Mouse (Mus musculus) adrenal gland, postnatal 4 days (tissue): ENCODE measurements around the gene Vipr1. TPM values are rescaled to one million over a fixed set of nuclear protein-coding genes. Genes with fewer than 3 reads are reported as not detected.
"Not testable (repeated sequence)": the region's sequence is repeated elsewhere in the genome, so short reads cannot be mapped to it uniquely, and the experiment has no call there.

Experiments used
- DNase-seq, 2 experiments: peaks; one replicate each; pipeline ENCODE4 v3.0.0; 2021 to 2022; ENCODE audit warnings: low spot score in 2 of 2, mixed read lengths in 2 of 2
- long read RNA-seq, 2 experiments: library from polyadenylated mRNA; stranded (forward); transcript quantifications; one replicate each; pipeline ENCODE4 v2.0.0; 2021
- total RNA-seq, 2 experiments: library from RNA; stranded (reverse); gene quantifications; 2 replicates each; pipeline ENCODE4 v1.2.3; 2021

Vipr1 gene
- 1 to 10 TPM in 1 of 2 experiments, under 1 TPM in 1; 0.64 to 1.7 TPM for total RNA-seq
- long read RNA-seq, experiment 1, partial matches to known transcripts = 0 of 1 reads
- long read RNA-seq, experiment 1, other reads (novel, unspliced or antisense) = 1 of 1 reads
- long read RNA-seq, experiment 2 = 0 reads

DNA sequence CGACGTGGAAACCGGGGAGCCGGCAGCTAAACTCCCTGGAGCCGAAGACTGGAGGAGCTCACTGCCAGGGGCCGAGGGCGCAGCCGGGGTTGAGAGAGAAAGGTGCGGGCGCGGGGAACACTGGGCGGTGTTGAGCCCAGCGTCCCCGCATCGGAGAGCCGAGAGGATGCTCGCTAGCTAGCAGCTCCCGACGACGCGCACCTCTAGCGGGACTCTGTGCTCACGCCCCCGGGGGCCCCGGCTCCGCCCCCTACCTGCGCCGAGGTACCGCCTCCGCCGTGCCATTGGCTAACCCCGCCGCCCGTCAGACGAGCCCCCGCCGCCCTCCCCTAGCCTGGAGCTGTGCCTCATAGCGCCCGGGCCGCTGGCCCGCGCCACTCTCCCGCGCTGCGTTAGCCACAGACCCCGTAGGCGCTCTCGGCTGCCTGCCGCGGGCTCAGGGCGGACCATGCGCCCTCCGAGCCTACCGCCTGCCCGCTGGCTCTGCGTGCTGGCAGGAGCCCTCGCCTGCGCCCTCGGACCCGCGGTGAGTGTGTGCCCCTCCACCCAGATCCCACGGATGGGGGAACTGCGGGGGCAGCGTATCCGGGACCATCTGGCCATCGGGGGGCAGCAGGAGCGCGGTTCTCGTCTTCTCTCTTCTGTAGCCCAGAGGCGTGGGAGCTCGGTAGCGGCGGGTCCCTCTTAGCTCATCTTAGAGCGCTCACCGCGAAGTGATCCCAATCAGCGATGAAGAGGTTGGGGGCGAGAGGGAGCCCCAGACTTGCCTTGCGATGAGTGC lies at the start of gene Vipr1:
Gene Vipr1 (plus strand): TSS at position 316 of the 781 bp plus-strand sequence.
- no peak for DNase-seq

DNA sequence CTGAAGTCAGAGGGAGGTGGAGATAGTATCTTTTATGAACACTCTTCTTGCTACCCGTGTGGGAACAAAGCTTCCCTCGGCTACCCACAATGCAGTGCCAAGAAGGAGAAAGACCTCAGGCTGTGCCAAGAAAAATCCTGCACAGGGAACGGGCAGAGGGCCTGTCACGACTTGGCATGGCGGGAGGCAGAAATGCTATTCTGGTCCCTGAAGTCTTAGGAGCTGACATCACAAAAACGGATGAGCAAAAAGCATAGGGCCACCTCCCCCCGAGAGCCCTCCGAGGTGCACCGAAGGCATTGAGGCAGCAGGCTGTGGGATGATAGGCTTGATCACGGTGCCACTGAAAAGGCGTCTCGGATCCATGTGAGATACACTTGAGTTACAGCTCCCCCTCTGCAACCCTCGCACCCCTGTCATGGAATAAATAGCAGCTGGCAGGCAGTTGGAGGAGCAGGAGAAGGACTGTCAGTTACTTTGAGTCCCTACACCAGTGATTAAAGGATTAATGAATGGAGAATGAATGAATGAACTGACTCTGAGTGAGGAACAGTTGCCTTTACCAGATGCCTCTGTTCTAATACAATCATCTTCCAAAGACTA lies 49.5 kb upstream of the Vipr1 start:
- DNase-seq = no peak

DNA sequence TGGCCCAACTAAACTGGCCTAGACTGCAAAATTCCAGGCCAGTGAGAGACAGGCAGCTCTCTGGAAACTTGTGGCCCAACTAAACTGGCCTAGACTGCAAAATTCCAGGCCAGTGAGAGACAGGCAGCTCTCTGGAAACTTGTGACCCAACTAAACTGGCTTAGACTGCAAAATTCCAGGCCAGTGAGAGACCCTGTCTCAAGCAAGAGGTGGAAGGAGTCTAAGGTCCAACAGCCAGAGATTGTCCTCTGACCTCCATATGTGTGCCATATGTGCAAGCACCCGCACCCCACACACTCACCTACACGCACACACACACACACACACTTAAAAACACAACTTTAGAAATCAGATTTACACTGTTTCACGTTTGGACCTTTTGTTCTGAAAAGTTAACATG lies 48.7 kb upstream of the Vipr1 start:
- not testable (repeated sequence) for DNase-seq

DNA sequence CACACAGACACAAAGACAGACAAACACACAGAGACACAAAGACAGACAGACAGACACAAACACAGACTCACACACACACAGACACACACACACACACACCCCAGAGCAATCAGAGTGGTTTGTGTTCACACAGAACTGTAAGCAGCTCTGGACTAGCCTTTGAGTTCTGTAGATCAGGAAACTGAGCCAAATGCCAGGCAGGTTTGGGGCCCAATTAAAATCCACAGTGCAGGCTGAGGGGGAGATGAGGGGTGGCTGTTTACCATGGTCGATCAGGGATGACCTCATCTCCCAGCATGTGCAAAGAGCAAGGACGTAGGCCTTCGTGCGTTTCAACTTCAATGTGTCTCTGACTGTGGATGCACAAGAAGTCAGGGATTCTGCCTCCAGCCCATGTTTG lies 47.7 kb upstream of the Vipr1 start:
- no peak for DNase-seq

DNA sequence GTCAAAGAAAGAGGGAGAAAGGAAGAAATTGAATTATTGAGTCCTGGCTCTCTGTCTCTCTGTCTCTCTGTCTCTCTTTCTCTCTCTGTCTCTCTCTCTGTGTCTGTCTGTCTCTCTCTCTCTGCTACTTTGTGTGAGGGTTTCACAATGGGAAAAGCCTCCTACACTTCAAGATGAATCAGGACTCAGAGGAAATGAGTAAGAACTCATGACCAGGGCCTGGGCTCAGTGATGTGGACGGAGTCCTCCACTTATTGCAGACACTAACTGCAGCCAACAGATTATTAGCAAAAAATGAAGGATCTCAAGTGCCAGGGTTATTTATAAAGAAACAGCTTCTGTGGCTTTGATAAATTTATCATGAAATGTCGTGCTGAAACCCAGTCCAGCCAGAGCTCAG lies 44.4 kb upstream of the Vipr1 start:
- DNase-seq = no peak

DNA sequence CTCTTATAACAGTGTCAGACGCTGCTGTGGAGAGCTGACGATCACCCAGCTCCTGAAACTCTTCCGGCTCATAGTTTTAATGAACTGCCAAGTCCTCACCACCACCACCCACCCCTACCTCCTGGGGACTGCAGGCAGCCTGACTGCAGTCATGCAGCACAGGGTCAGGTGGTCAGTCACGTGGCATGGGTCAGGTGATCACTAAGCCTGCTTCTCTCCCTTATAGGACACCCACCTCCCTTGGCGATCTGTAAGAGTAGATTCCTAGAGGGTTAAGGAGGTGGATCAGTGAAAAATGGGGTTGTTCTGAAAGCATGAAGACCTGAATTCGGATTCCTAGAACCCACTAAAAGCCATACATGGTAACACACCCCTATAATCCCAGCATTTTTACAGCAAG lies 43.0 kb upstream of the Vipr1 start:
- no peak for DNase-seq

DNA sequence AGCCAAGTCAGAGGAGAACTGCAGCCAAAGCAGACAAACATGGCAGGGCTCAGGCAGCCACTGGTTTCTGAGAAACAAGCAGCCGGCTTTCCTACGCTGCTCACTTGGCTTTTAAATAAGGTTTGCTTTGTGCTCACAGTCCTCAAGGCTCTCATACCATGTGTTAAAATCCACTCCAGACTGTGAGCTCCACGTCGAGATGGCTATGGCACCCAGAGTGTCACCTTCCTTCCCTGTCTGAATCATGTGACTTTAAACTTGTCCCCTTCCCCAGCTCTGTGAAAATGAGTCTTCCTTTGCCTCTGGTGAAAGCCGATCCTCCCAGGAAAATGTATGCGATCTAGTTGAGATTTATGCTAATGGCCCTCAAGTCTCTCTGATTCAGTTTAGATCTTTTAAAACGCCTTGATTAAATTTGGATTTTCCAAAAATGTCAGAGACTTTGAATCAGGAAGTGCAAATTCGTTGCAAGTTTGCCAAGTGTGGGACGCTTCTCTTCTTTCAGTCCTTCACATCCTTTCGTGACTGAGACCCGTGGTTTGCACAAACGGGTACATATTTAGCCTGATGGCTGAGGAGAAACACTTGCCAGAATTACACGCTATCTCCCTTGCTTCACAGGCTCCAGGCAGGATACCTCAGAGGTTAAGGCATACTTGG lies 42.2 kb upstream of the Vipr1 start:
- no peak for DNase-seq

DNA sequence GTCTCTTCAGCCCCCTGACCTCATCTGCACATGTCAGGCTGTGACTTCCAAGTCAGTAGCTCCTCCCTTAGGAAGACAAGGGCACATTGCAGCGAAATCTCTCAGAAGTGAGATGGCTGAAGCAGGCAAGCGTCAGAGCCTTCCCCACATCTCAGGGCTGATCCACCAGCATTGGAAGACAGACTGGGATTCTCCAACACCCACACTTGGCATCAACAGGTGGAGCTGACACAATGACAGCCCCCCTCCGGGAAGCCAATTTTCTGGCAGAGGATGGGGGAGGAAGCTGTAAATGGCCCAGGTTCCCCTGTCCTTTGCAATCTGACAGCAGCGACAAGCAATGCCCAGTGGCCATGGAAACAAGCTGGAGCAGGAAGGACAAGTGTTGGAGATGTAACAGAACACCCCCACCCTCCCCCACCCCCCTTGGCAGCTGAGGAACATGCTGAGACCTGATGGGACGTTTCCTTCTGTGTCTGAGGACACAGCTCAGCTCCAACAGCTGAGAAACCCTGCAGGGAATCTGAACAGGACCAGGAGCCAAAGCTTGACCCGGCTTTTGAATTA lies 41.6 kb upstream of the Vipr1 start:
- DNase-seq = no peak

DNA sequence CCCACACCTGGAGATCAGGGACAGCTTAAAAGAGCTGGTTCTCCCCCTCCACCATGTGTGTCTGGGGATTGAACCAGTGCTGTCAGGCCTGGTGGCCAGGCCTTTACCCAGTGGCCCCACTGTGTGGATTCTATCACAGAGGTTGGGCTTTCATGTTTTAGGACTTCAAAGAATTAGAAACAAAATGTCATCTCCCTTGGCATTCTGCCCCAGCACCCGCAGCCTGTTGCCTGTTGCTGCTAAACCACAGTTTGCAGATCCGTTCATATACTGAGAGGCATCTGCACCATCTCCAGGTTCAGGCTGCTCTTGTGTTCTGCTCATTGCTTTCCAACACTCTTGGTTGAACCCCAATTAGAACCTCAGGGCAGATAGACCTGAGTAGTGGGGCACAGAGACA lies 40.1 kb upstream of the Vipr1 start:
- no peak for DNase-seq

DNA sequence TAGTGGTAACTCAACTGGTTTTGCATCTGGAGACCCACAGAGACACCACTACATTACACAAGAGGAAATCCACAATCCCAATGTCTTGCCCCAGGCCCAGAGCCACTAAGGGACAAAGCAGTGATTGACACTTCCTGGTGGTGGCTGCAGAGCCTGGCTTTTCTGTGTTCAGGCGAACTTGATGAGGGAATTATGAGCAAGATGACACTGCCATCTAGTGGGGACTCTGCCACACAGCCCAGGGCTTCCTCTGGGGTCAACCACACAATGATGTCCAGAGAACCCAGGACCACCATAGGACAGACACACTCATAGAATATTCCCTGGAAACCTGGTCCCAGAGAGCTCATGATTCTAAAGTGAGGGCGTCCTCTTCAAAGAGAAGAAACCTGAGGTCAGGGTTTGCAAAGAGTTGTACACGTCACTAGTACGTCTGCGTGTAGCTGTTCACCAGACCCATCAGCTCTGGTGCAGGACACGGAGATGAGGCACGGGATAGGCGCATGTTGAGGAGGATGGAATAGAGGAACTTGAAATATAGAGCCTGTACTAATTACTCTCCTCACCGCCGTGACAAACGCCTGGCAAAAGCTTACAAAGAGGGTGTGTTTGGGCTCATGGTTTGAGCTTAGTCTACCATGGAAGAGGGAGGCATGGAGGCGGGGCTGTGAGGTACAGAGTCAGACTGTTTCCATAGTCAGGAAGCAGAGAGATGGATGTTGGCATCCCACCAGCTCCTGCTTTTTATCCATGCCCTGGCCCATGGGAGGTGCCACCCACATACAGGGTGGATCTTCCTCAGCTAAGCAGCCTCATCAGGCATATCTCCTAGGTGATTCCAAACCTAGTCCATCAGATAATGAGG lies 36.9 kb upstream of the Vipr1 start:
- peak; percentile 28 to 37 for DNase-seq

DNA sequence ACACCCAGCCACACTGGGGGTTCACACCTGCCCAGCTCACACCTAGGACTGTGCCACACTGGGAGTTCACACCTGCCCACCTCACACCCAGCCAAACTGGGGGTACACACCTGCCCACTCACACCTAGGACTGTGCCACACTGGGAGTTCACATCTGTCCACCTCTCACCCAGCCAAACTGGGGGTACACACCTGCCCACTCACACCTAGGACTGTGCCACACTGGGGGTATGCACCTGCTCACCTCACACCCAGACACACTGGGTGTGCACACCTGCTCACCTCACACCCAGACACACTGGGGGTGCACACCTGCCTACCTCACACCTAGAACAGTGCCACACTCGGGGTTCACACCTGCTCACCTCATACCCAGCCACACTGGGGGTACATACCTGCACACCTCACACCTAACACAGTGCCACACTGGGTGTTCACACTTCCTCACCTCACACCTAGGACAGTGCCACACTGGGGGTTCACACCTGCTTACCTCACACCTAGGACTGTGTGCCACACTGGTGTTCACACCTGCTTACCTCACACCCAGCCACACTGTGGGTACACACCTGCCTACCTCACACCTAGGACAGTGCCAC lies 35.9 kb upstream of the Vipr1 start:
- no peak for DNase-seq

DNA sequence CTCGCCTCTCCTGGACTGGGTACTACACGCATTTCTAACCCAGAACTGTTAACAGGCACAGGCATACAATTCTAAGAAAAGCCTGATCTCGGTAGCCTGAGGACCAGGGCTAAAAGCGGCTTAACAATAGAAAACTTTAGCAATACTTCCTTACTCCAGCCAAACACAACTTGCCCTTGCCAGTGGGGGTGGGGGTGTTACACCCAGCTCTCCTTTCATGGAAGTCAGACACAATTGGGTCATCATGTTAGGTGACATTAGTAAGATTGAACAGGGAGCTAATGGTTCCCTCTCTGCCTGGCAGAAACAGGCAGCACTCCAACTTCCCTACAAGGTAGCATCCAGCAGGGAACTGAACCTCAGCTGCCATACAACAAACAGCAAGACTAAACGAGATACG lies 33.1 kb upstream of the Vipr1 start:
- no peak for DNase-seq

DNA sequence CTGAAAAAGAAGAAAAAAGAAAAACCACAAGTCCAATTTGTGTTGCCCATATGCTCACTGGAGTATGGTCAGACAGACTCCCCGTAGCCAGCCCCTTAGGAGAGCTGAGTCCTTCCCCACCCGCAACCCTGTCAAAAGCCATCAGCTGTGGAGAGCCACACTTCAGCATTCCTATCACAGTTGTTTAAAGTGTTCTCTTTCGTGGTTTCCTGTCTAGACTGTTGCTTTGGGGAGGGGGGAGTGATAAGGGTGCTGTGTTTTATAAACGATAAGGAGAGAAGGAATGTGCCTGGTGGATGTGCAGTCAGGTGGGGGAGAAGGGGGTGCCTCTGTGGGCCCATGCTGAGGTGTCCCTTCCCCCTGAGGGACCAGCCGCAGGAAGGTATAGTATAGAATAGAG lies 29.3 kb upstream of the Vipr1 start:
- DNase-seq = no peak

DNA sequence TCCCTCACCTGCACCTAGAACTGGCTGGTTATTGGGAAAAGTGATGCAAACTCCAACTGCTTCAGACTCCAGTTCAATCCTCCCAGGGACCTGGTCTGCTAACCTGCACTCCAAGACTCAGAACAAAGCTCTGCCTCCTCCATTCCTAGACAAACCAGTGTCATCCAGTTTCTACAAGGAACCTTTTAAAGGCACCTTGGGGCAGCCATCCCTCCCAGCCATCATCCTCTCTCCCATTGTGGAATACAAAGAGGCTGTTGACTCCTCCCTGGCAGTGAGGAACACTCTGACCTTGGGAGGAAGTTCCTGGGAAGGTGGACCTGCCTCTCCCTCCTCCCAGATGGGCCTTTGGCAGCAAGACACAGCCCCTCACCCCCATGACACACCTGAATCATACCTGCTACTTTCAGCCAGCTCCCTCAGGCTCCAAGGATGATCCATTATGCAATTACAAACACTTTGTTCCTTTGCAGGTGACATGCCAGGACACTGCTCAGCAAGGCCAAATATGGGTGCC lies 28.2 kb upstream of the Vipr1 start:
- no peak for DNase-seq

DNA sequence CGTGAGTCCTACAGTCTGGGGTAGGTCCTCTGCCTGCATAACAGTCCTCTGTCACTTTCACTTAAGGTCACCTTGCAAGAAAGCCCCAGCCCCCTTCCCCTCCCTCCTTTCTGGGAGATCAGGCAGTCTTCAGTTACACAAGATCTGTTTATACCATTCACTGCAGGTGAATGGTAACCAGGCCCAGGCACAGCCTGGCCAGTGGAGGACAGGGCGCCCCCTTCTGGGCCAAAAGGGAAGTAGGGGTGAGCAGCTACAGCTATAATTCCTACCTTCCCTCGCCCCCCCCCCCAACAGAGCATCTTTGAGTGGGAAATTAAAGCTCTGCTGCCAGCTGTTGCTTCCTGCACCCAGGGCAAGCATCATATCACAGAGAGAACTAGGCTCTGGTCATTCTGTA lies 26.0 kb upstream of the Vipr1 start:
- no peak for DNase-seq

DNA sequence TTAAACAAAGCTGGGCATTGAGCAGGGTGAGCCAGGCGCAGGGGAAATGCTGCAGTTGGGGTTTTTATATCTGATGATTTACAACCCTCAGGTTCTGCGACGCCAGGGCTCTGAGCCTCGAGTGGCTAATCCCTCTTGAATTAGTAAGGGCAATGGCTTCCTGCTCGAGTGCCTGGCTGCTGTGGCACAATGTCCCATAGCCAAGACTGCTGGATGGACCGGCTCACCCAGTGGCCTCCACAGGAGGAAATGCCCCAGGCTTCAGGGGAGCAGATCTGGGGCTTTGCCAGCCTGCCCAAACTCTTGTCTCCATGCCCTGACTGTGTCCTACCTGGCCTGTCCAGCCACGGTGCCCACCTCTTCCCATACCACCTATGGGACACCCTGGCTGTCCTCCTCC lies 23.1 kb upstream of the Vipr1 start:
- DNase-seq = no peak

DNA sequence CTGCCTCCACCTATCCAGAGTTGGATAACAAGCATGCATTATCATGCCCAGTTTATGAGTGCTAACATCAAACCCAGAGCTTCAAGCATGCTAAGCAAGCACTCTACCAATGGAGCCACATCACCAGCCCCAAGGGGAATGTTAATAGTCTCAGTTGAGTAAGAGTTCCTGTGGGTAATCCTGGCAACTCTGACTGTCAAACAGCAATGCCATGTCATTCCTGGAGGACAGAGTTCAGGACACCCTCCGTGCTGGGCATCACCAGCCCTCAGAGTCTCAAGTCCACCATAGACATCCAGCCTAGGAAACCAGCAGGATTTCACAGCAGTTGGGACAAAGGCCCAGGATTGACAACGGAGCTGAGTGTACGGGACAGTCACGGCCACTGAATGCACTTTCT lies 19.3 kb upstream of the Vipr1 start:
- no peak for DNase-seq

DNA sequence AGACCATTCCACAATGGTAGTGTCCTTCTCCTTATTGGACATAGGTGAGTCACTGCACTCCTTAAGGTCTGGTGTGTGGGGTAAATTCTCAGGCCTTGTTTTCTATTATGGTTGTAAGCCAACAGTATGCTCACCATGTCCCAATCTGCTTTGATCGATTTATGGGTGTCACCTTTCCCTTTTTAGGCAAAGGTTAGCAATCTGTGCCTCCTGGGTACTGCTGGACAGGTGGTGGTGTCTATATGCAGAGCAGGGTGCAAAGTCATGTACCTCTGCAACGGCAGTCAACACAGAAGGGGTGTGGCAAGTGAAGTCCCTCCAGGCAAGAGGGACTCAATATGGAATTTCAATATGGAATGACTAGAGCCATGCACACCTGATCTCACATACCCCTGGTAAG lies 17.6 kb upstream of the Vipr1 start:
- no peak for DNase-seq

DNA sequence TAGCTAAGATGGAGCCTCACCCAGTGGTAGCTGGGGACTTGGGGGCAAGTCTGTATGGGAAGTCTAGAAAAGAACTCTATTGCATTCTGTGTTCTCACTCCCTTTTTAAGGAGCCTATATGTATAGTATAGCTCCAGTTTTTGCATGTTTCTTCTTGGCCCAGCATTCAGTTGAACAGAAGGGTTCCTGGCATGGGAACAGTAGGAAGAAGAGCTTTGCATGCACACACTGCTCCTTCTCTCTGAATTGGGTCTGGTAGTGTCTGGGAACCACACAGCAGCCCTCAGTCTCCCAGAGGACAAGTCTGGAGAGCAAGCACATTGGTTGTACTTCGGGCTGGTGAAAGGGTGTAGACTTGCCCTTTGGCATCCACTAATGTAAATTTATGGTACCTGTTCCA lies 11.9 kb upstream of the Vipr1 start:
- no peak for DNase-seq

DNA sequence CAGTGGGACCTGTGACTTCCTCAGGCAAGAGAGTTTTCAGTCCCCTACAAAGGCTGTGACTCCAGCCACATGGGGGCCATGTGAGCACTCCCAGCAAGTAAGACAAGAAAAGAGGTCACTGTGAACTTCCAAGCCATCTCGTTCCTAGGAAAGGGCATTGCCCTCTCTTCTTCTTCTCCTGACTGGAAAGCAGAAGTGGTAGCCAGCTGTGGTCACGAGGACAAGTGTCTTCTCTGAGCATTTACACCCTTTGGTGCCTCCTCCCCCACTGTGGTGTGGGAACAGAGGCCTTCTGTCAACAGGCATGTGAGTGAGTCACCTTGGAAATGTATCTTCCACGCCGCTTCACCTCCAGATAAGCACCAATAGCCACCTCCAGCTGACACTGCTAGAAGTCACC lies 10.6 kb upstream of the Vipr1 start:
- DNase-seq = no peak
